Mouse (Mus musculus): ENCODE measurements around the gene Lgals12. TPM values are rescaled to one million over a fixed set of nuclear protein-coding genes. Genes with fewer than 3 reads are reported as not detected.
A peak's percentile ranks its signal among the peaks of the same experiment; 100 is the strongest.

The Lgals12 gene
- polyA plus RNA-seq (2016; fragmentation: Nextera tagmentation; extraction: Ambion mirVana), result not detected in 2 replicates

GRCm38 (mm10) chr19:7606801-7607689, at the start of gene Lgals12:
Gene Lgals12 (minus strand): TSS chr19:7607193.
- H3K27me3 ChIP-seq (replicated peaks), result peaks cover 12% of the 10 kb centered on the region; the same call in 1 of the 2 replicates
- no peak within 1 kb of the TSS for H3K9ac ChIP-seq
- no peaks in the 10 kb centered on the region for H3K36me3 ChIP-seq
- H3K27ac ChIP-seq, result no peak within 1 kb of the TSS
- peaks cover 21% of the 10 kb centered on the region for H3K4me1 ChIP-seq
- ATAC-seq (ENCODE audit: low FRiP score, low read depth), result peak; percentile 35
- peak within 1 kb of the TSS; percentile 55 for H3K4me2 ChIP-seq (replicated peaks)
- no peaks in the 10 kb centered on the region for H3K9me3 ChIP-seq
- peak within 1 kb of the TSS; percentile 18 for H3K4me3 ChIP-seq
- WGBS, result 8% methylated on average over 15 of the region's 15 CpGs

GRCm38 (mm10) chr19:7648913-7649666, 42.1 kb upstream of the Lgals12 start:
- no peaks in the 10 kb centered on the region for H3K4me1 ChIP-seq
- H3K27me3 ChIP-seq (replicated peaks), result no peaks in the 10 kb centered on the region
- H3K4me3 ChIP-seq, result no peak overlapping the region
- no peak overlapping the region for H3K4me2 ChIP-seq (replicated peaks)
- no peak overlapping the region for H3K27ac ChIP-seq
- WGBS, result 85% methylated on average over 8 of the region's 8 CpGs
- no peak overlapping the region for H3K9ac ChIP-seq
- ATAC-seq (ENCODE audit: low FRiP score, low read depth), result no peak
- no peaks in the 10 kb centered on the region for H3K36me3 ChIP-seq
- no peaks in the 10 kb centered on the region for H3K9me3 ChIP-seq

- no peak overlapping the region for H3K9ac ChIP-seq
- H3K4me1 ChIP-seq, result no peaks in the 10 kb centered on the region
- no peaks in the 10 kb centered on the region for H3K27me3 ChIP-seq (replicated peaks)
- H3K4me3 ChIP-seq, result no peak overlapping the region
- no peaks in the 10 kb centered on the region for H3K36me3 ChIP-seq
- H3K4me2 ChIP-seq (replicated peaks), result no peak overlapping the region
- ATAC-seq (ENCODE audit: low FRiP score, low read depth), result no peak
- 79% methylated on average over 1 of the region's 1 CpGs for WGBS
- no peaks in the 10 kb centered on the region for H3K9me3 ChIP-seq
- H3K27ac ChIP-seq, result no peak overlapping the region
These were observed 26.8 kb upstream of the Lgals12 start for GRCm38 (mm10) chr19:7633786-7634185.

- Histone ChIP-seq H3K27me3 (replicated peaks) (no peaks in the 10 kb centered on the region), H3K4me2 (replicated peaks) (no peak overlapping the region), H3K4me1 (no peaks in the 10 kb centered on the region), H3K9me3 (no peaks in the 10 kb centered on the region), H3K27ac (no peak overlapping the region), H3K4me3 (no peak overlapping the region), H3K36me3 (no peaks in the 10 kb centered on the region), H3K9ac (no peak overlapping the region)
- no peak for ATAC-seq (ENCODE audit: low FRiP score, low read depth)
These were observed 26.0 kb upstream of the Lgals12 start for GRCm38 (mm10) chr19:7633021-7633420.

- Histone ChIP-seq H3K9me3 (no peaks in the 10 kb centered on the region), H3K4me3 (no peak overlapping the region), H3K9ac (no peak overlapping the region), H3K4me2 (replicated peaks) (no peak overlapping the region), H3K27me3 (replicated peaks) (peaks cover 6% of the 10 kb centered on the region), H3K4me1 (no peaks in the 10 kb centered on the region), H3K27ac (no peak overlapping the region), H3K36me3 (no peaks in the 10 kb centered on the region)
- 45% methylated on average over 7 of the region's 7 CpGs for WGBS
- no peak for ATAC-seq (ENCODE audit: low FRiP score, low read depth)
These were observed 10.7 kb upstream of the Lgals12 start for GRCm38 (mm10) chr19:7617696-7618095.

GRCm38 (mm10) chr19:7617085-7617484, 10.1 kb upstream of the Lgals12 start:
- Histone ChIP-seq H3K27me3 (replicated peaks) (peaks cover 12% of the 10 kb centered on the region), H3K4me3 (no peak overlapping the region), H3K4me1 (peaks cover 5% of the 10 kb centered on the region; the same call in 1 of the 2 replicates), H3K4me2 (replicated peaks) (no peak overlapping the region), H3K36me3 (no peaks in the 10 kb centered on the region), H3K9me3 (no peaks in the 10 kb centered on the region), H3K27ac (no peak overlapping the region), H3K9ac (no peak overlapping the region)
- no peak for ATAC-seq (ENCODE audit: low FRiP score, low read depth)
- WGBS, result 58% methylated on average over 3 of the region's 3 CpGs

GRCm38 (mm10) chr19:7616231-7616930, 9.4 kb upstream of the Lgals12 start:
- no peak for ATAC-seq (ENCODE audit: low FRiP score, low read depth)

GRCm38 (mm10) chr19:7613151-7613550, 6.2 kb upstream of the Lgals12 start:
- no peak overlapping the region for H3K9ac ChIP-seq
- no peak overlapping the region for H3K4me3 ChIP-seq
- no peaks in the 10 kb centered on the region for H3K36me3 ChIP-seq
- no peak overlapping the region for H3K27ac ChIP-seq
- WGBS, result 83% methylated on average over 7 of the region's 7 CpGs
- peaks cover 5% of the 10 kb centered on the region; the same call in 1 of the 2 replicates for H3K4me1 ChIP-seq
- H3K27me3 ChIP-seq (replicated peaks), result peaks cover 25% of the 10 kb centered on the region
- H3K9me3 ChIP-seq, result no peaks in the 10 kb centered on the region
- H3K4me2 ChIP-seq (replicated peaks), result no peak overlapping the region
- ATAC-seq (ENCODE audit: low FRiP score, low read depth), result no peak

More at GRCm38 (mm10) chr19:7616231-7616930, 9.4 kb upstream of the Lgals12 start:
- H3K27ac ChIP-seq, result no peak overlapping the region
- H3K27me3 ChIP-seq (replicated peaks), result peaks cover 19% of the 10 kb centered on the region
- H3K4me1 ChIP-seq, result peaks cover 5% of the 10 kb centered on the region; the same call in 1 of the 2 replicates
- no peaks in the 10 kb centered on the region for H3K36me3 ChIP-seq
- no peaks in the 10 kb centered on the region for H3K9me3 ChIP-seq
- no peak overlapping the region for H3K4me3 ChIP-seq
- no peak overlapping the region for H3K9ac ChIP-seq
- no peak overlapping the region for H3K4me2 ChIP-seq (replicated peaks)
- 84% methylated on average over 5 of the region's 5 CpGs for WGBS

- Histone ChIP-seq H3K27me3 (replicated peaks) (peaks cover 25% of the 10 kb centered on the region), H3K9me3 (no peaks in the 10 kb centered on the region), H3K4me2 (replicated peaks) (peak within 1 kb of the TSS; percentile 87), H3K4me3 (peak within 1 kb of the TSS; percentile 40), H3K9ac (peak within 1 kb of the TSS; percentile 45), H3K27ac (no peak within 1 kb of the TSS), H3K4me1 (peaks cover 7% of the 10 kb centered on the region), H3K36me3 (no peaks in the 10 kb centered on the region)
- 3% methylated on average over 54 of the region's 54 CpGs for WGBS
- peak; percentile 26; the same call in 1 of the 2 replicates for ATAC-seq (ENCODE audit: low FRiP score, low read depth)
These were observed 5.2 kb upstream of the Lgals12 start, which contains the start of gene Hrasls5 for GRCm38 (mm10) chr19:7611942-7612757. Gene Hrasls5 (plus strand): TSS chr19:7612541.

GRCm38 (mm10) chr19:7607690-7608201, 753 bp upstream of the Lgals12 start:
- no peak for ATAC-seq (ENCODE audit: low FRiP score, low read depth)
- H3K27me3 ChIP-seq (replicated peaks), result peaks cover 19% of the 10 kb centered on the region

More at GRCm38 (mm10) chr19:7607690-7608201, 753 bp upstream of the Lgals12 start:
- Histone ChIP-seq H3K27ac (no peak overlapping the region), H3K4me3 (no peak overlapping the region), H3K36me3 (no peaks in the 10 kb centered on the region), H3K9ac (no peak overlapping the region), H3K4me1 (peaks cover 26% of the 10 kb centered on the region), H3K9me3 (no peaks in the 10 kb centered on the region), H3K4me2 (replicated peaks) (no peak overlapping the region)
- 79% methylated on average over 7 of the region's 7 CpGs for WGBS
